Mouse (Mus musculus): ENCODE results near the gene Trim46. TPM values are rescaled to one million over a fixed set of nuclear protein-coding genes. Genes with fewer than 3 reads are reported as not detected.

Trim46 gene
- polyA plus RNA-seq, 2 experiments: 0.05 to 0.29 TPM

DNA sequence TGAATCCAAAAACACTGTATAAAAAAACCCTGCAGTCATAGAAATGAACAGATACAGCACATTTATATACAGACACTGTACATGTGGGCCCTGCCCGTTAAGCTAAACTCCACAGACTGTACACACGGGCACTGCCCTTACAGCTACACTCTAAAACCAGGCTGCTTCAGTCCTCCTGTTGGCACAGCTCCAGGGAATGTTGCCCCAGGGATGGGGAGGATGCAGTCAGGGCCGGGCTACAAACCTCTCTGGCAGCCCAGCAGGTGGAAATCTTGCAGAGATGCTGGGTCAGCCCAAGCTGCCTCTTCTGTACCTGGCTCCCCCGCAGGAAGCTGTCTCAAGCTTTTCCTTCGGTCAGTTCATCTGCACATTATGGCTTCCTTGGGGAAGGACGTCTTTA, 25.7 kb upstream of the Trim46 start:
- no peaks in the 10 kb centered on the region for H3K9me3 ChIP-seq (ENCODE audit: control insufficient read depth, low read length)
- WGBS (ENCODE audit: insufficient replicate concordance): 58% methylated on average over 6 of the region's 6 CpGs
- ATAC-seq (ENCODE audit: insufficient read depth): no peak
- no peak overlapping the region for H3K4me3 ChIP-seq (ENCODE audit: insufficient read depth in 1 of 2, low read depth in 2 of 2, low read length in 2 of 2)
- no peak overlapping the region for H3K4me2 ChIP-seq (ENCODE audit: low read depth)
- no peak overlapping the region for H3K9ac ChIP-seq (replicated peaks)
- H3K27ac ChIP-seq: no peak overlapping the region
- no peak for DNase-seq (ENCODE audit: low read depth in 3 of 3, low spot score in 3 of 3)
- peaks cover 7 to 12% of the 10 kb centered on the region in 2 experiments for H3K4me1 ChIP-seq (replicated peaks; ENCODE audit: control insufficient read depth in 2 of 2, insufficient read depth in 2 of 2, low read length in 1 of 2)
- no peaks in the 10 kb centered on the region for H3K36me3 ChIP-seq (replicated peaks; ENCODE audit: control insufficient read depth, insufficient read depth, low read depth)
- TF ChIP-seq EP300 (IDR thresholded peaks at IDR 0.05; ENCODE audit: low read depth): no peak
- TF ChIP-seq CTCF (IDR thresholded peaks at IDR 0.05; ENCODE audit: low read depth): no peak
- H3K27me3 ChIP-seq (ENCODE audit: control insufficient read depth, insufficient read depth, low read length): no peaks in the 10 kb centered on the region; the same call in 1 of the 2 replicates

DNA sequence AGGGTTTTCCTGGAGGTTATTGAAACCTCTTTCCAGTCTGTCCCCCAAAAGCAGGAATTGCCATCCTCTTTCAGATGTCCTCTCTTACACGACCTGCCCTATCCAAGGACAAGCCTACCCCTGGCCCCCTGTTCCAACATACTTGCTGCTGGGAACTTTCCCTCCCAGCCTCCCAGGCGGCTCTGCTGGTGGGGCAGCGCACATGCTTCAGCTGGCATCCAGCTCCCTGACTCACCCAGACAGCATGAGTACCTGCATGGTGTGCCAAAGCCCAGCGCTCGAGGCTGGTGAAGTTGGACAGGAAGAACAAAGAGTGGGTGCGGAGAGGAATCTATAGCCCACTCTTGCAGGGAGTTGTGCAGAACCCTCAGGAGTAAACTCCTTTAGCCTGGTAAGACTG, 24.8 kb upstream of the Trim46 start:
- H3K9me3 ChIP-seq (ENCODE audit: control insufficient read depth, low read length): no peaks in the 10 kb centered on the region
- H3K27me3 ChIP-seq (ENCODE audit: control insufficient read depth, insufficient read depth, low read length): no peaks in the 10 kb centered on the region
- TF ChIP-seq EP300 (IDR thresholded peaks at IDR 0.05; ENCODE audit: low read depth) (no peak), CTCF (IDR thresholded peaks at IDR 0.05; ENCODE audit: low read depth) (no peak)
- WGBS (ENCODE audit: insufficient replicate concordance): 77% methylated on average over 6 of the region's 6 CpGs
- no peak overlapping the region; a peak in 1 of 4 replicates for H3K4me3 ChIP-seq (ENCODE audit: insufficient read depth in 1 of 2, low read depth in 2 of 2, low read length in 2 of 2)
- H3K4me2 ChIP-seq (ENCODE audit: low read depth): peak overlapping the region; percentile 82
- no peak for DNase-seq (ENCODE audit: low read depth in 3 of 3, low spot score in 3 of 3)
- H3K4me1 ChIP-seq (replicated peaks; ENCODE audit: control insufficient read depth in 2 of 2, insufficient read depth in 2 of 2, low read length in 1 of 2): peaks cover 7 to 14% of the 10 kb centered on the region in 2 experiments
- no peak overlapping the region; the same call in 1 of the 2 replicates for H3K9ac ChIP-seq (replicated peaks)
- ATAC-seq (ENCODE audit: insufficient read depth): no peak
- H3K36me3 ChIP-seq (replicated peaks; ENCODE audit: control insufficient read depth, insufficient read depth, low read depth): no peaks in the 10 kb centered on the region
- no peak overlapping the region for H3K27ac ChIP-seq

DNA sequence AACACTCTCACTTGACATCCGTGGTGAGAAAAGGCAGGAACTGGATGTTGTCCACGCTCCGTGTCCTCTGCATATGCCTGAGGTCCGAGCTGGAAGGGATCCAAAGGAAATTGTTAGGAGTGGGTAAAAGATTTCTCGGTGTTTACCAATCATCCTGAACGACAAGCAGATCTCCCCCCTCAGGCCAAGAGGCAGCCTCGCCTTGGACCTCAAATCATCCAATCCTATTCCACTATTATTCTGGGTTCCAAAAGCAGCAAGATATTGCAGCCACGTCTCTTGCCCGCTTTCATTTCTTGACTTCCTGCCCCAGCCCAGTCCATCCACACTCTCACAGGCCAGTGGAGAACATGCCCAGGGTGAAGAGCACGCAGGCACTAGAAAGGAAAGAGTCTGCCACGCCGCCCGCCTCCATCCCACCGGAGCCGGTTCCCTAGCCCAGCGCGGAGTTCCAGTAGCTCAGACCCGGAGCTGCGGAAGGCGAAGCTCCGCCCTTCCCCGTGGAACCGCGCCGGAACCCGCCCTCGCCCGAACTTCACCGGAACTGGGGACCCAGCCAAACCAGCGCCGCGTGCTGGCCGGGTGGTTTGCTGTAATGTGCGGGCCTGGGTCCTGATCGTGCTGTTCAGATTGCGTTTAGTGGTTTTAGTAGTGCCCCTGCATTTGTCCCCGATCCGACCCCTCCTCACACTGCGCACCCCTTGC, 24.1 kb upstream of the Trim46 start, which contains the start of gene Slc50a1:
Slc50a1 (minus strand) TSS at position 520 of the 705 bp plus-strand sequence.
- Histone ChIP-seq H3K4me1 (replicated peaks; ENCODE audit: control insufficient read depth in 2 of 2, insufficient read depth in 2 of 2, low read length in 1 of 2) (peaks cover 7 to 14% of the 10 kb centered on the region in 2 experiments), H3K27ac (no peak within 1 kb of the TSS), H3K9me3 (ENCODE audit: control insufficient read depth, low read length) (no peaks in the 10 kb centered on the region), H3K4me3 (ENCODE audit: insufficient read depth in 1 of 2, low read depth in 2 of 2, low read length in 2 of 2) (peak within 1 kb of the TSS; percentile 65 to 67), H3K27me3 (ENCODE audit: control insufficient read depth, insufficient read depth, low read length) (no peaks in the 10 kb centered on the region), H3K4me2 (ENCODE audit: low read depth) (peak within 1 kb of the TSS; percentile 82), H3K9ac (replicated peaks) (peak within 1 kb of the TSS; percentile 74), H3K36me3 (replicated peaks; ENCODE audit: control insufficient read depth, insufficient read depth, low read depth) (no peaks in the 10 kb centered on the region)
- no peak for DNase-seq (ENCODE audit: low read depth in 3 of 3, low spot score in 3 of 3)
- 2% methylated on average over 37 of the region's 39 CpGs for WGBS (ENCODE audit: insufficient replicate concordance)
- peak; percentile 53 for TF ChIP-seq CTCF (IDR thresholded peaks at IDR 0.05; ENCODE audit: low read depth)
- no peak for TF ChIP-seq EP300 (IDR thresholded peaks at IDR 0.05; ENCODE audit: low read depth)
- ATAC-seq (ENCODE audit: insufficient read depth): peak; percentile 54; the same call in 1 of the 2 replicates

DNA sequence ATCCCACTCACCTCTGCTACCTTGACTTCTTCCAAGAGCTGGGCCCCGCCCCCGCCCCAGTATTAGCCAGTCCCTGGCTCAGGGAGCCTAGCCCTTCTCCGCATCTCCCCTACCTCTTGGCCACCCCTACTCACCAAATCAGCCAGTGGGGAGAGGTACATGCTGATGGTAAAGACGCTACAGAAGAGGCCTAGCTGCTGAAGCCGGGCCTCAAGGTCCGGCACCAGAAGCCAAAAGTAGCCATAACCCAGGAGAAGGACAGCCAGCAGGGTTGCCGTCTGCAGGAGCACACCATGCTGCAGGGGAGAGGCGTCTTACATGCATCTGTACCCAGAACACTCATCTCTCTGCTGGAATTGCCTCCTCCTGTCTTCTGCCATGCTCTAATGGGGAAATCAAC, 22.8 kb upstream of the Trim46 start:
- no peaks in the 10 kb centered on the region for H3K27me3 ChIP-seq (ENCODE audit: control insufficient read depth, insufficient read depth, low read length)
- ATAC-seq (ENCODE audit: insufficient read depth) (no peak), DNase-seq (ENCODE audit: low read depth in 3 of 3, low spot score in 3 of 3) (no peak)
- TF ChIP-seq CTCF (IDR thresholded peaks at IDR 0.05; ENCODE audit: low read depth): no peak
- no peak for TF ChIP-seq EP300 (IDR thresholded peaks at IDR 0.05; ENCODE audit: low read depth)
- WGBS (ENCODE audit: insufficient replicate concordance): 74% methylated on average over 8 of the region's 8 CpGs
- H3K36me3 ChIP-seq (replicated peaks; ENCODE audit: control insufficient read depth, insufficient read depth, low read depth): no peaks in the 10 kb centered on the region
- H3K9me3 ChIP-seq (ENCODE audit: control insufficient read depth, low read length): no peaks in the 10 kb centered on the region
- no peak overlapping the region for H3K27ac ChIP-seq
- no peak overlapping the region for H3K9ac ChIP-seq (replicated peaks)
- peaks cover 7 to 14% of the 10 kb centered on the region in 2 experiments for H3K4me1 ChIP-seq (replicated peaks; ENCODE audit: control insufficient read depth in 2 of 2, insufficient read depth in 2 of 2, low read length in 1 of 2)
- H3K4me2 ChIP-seq (ENCODE audit: low read depth): peak overlapping the region; percentile 82; the same call in 1 of the 2 replicates
- no peak overlapping the region for H3K4me3 ChIP-seq (ENCODE audit: insufficient read depth in 1 of 2, low read depth in 2 of 2, low read length in 2 of 2)

DNA sequence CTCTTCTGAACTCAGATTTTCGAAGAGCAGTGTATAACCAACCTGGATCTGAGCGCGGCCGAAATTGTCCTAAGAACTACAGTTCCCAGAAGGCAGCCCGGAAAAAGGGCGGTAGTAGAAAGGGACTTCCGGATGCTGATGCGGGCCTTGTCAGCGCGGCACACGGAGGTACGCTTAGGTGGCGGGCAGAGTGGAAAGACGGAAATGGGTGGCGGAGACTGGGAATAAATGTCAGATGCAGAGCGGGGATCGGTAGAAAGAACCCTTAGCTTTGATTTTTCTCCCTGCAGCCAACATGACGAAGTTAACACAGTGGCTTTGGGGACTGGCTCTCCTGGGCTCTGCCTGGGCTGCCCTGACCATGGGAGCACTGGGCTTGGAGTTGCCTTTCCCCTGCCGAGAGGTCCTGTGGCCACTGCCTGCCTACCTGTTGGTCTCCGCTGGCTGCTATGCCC, 20.4 kb upstream of the Trim46 start:
- Histone ChIP-seq H3K9me3 (ENCODE audit: control insufficient read depth, low read length) (no peaks in the 10 kb centered on the region), H3K4me2 (ENCODE audit: low read depth) (peak overlapping the region; percentile 95), H3K27me3 (ENCODE audit: control insufficient read depth, insufficient read depth, low read length) (no peaks in the 10 kb centered on the region), H3K4me1 (replicated peaks; ENCODE audit: control insufficient read depth in 2 of 2, insufficient read depth in 2 of 2, low read length in 1 of 2) (peaks cover 7 to 14% of the 10 kb centered on the region in 2 experiments), H3K9ac (replicated peaks) (peak overlapping the region; percentile 85), H3K4me3 (ENCODE audit: insufficient read depth in 1 of 2, low read depth in 2 of 2, low read length in 2 of 2) (peak overlapping the region; percentile 68 to 88), H3K27ac (no peak overlapping the region; the same call in 1 of the 2 replicates), H3K36me3 (replicated peaks; ENCODE audit: control insufficient read depth, insufficient read depth, low read depth) (no peaks in the 10 kb centered on the region)
- ATAC-seq (ENCODE audit: insufficient read depth): peak; percentile 80
- under 1% methylated on average over 20 of the region's 20 CpGs for WGBS (ENCODE audit: insufficient replicate concordance)
- peak; percentile 66 to 70 (median 67) for DNase-seq (ENCODE audit: low read depth in 3 of 3, low spot score in 3 of 3)
- TF ChIP-seq CTCF (IDR thresholded peaks at IDR 0.05; ENCODE audit: low read depth): no peak
- TF ChIP-seq EP300 (IDR thresholded peaks at IDR 0.05; ENCODE audit: low read depth): no peak

Measured in liver, embryonic 14.5 days (tissue).